Mouse (Mus musculus) lung, embryonic 16.5 days (tissue): ENCODE results near the gene Cracr2b. TPM values are rescaled to one million over a fixed set of nuclear protein-coding genes. Genes with fewer than 3 reads are reported as not detected.

ENCODE experiments used
- ATAC-seq: fragments of 200-750 bp; cut with Nextera tagmentation; 2 replicates; pipeline ENCODE4 v1.8.0; 2017; ENCODE audit warnings: low read depth, mild to moderate bottlenecking, moderate library complexity
- H3K27ac ChIP-seq: fragments of 300-500 bp; sonication (generic); 2 replicates; pipeline ENCODE4 v1.5.1; 2014; ENCODE audit warnings: mild to moderate bottlenecking, control low read depth, low read length
- H3K27me3 ChIP-seq: fragments of 300-500 bp; sonication (generic); 2 replicates; pipeline ENCODE4 v1.6.1; 2014; ENCODE audit warnings: low read depth, low read length, mixed read lengths; ENCODE audit not compliant: control insufficient read depth, insufficient read depth
- H3K36me3 ChIP-seq: fragments of 300-500 bp; sonication (generic); 2 replicates; pipeline ENCODE4 v1.6.1; 2014; ENCODE audit warnings: low read length; ENCODE audit not compliant: control insufficient read depth, insufficient read depth
- H3K4me1 ChIP-seq: fragments of 300-500 bp; sonication (generic); replicated peaks from 2 replicates; pipeline ENCODE4 v1.6.1; 2014; ENCODE audit warnings: low read length, mixed read lengths; ENCODE audit not compliant: control insufficient read depth, insufficient read depth
- H3K4me2 ChIP-seq: fragments of 300-500 bp; sonication (generic); 2 replicates; pipeline ENCODE4 v1.6.1; 2014; ENCODE audit warnings: low read depth, low read length, control low read depth
- H3K4me3 ChIP-seq: fragments of 300-500 bp; sonication (generic); 2 replicates; pipeline ENCODE4 v1.5.1; 2014; ENCODE audit warnings: mild to moderate bottlenecking, low read length, control low read depth
- H3K9ac ChIP-seq: fragments of 300-500 bp; sonication (generic); 2 replicates; pipeline ENCODE4 v1.6.1; 2014; ENCODE audit warnings: low read length, control low read depth
- H3K9me3 ChIP-seq: fragments of 300-500 bp; sonication (generic); 2 replicates; pipeline ENCODE4 v1.6.1; 2016; ENCODE audit warnings: low read length; ENCODE audit not compliant: control insufficient read depth
- WGBS: fragments of 180-500 bp; shearing (Covaris S2); extraction: QIAGEN DNeasy Blood & Tissue Kit; methylation state at CpG from one replicate; pipeline ENCODE4 v1.1.7; 2014; 5-methylcytosine and 5-hydroxymethylcytosine counted together
- polyA plus RNA-seq: library from polyadenylated mRNA; unstranded; fragments of >200 nt; fragmentation: Nextera tagmentation; extraction: Ambion mirVana; gene quantifications from 2 replicates; pipeline ENCODE4 v1.2.1, GENCODE M21; 2015

Cracr2b gene
- polyA plus RNA-seq, 1 experiment from 2014 or later, result 39.3 TPM

- H3K36me3 ChIP-seq, result no peaks in the 10 kb centered on the region
- ATAC-seq, result no peak
- H3K27ac ChIP-seq, result no peak overlapping the region
- H3K27me3 ChIP-seq, result no peaks in the 10 kb centered on the region
- no peak overlapping the region for H3K4me2 ChIP-seq
- no peak overlapping the region for H3K4me3 ChIP-seq
- H3K9me3 ChIP-seq, result no peaks in the 10 kb centered on the region
- H3K4me1 ChIP-seq, result no peaks in the 10 kb centered on the region
- WGBS, result 70% methylated on average over 2 of the region's 2 CpGs
- no peak overlapping the region for H3K9ac ChIP-seq
Observed at GRCm38 (mm10) chr7:141506278-141506677, 45.4 kb downstream of the Cracr2b start.

GRCm38 (mm10) chr7:141508160-141508559 is 47.3 kb downstream of the Cracr2b start:
- no peak overlapping the region for H3K27ac ChIP-seq
- no peak overlapping the region for H3K9ac ChIP-seq
- ATAC-seq, result no peak

GRCm38 (mm10) chr7:141510196-141510595 is 49.3 kb downstream of the Cracr2b start:
- no peak for ATAC-seq
- Histone ChIP-seq H3K4me1 (no peaks in the 10 kb centered on the region), H3K27me3 (no peaks in the 10 kb centered on the region), H3K36me3 (no peaks in the 10 kb centered on the region; the same call in 1 of the 2 replicates), H3K9me3 (no peaks in the 10 kb centered on the region), H3K27ac (no peak overlapping the region), H3K4me2 (no peak overlapping the region), H3K9ac (no peak overlapping the region), H3K4me3 (no peak overlapping the region)
- WGBS, result 86% methylated on average over 5 of the region's 5 CpGs

More at GRCm38 (mm10) chr7:141508160-141508559, 47.3 kb downstream of the Cracr2b start:
- Histone ChIP-seq H3K36me3 (no peaks in the 10 kb centered on the region), H3K4me1 (no peaks in the 10 kb centered on the region), H3K4me2 (no peak overlapping the region), H3K4me3 (no peak overlapping the region), H3K9me3 (no peaks in the 10 kb centered on the region), H3K27me3 (no peaks in the 10 kb centered on the region)

- Histone ChIP-seq H3K27ac (no peak overlapping the region), H3K27me3 (no peaks in the 10 kb centered on the region), H3K9me3 (no peaks in the 10 kb centered on the region), H3K4me3 (no peak overlapping the region), H3K4me1 (no peaks in the 10 kb centered on the region), H3K4me2 (no peak overlapping the region), H3K9ac (no peak overlapping the region), H3K36me3 (no peaks in the 10 kb centered on the region; the same call in 1 of the 2 replicates)
- WGBS, result 67% methylated on average over 8 of the region's 8 CpGs
- no peak for ATAC-seq
Observed at GRCm38 (mm10) chr7:141510681-141511191, 49.8 kb downstream of the Cracr2b start.

Other genes with a start within 250 kb of the Cracr2b start
- 1.3 and 1.4 TPM in 2 replicates for gene Lmntd2, start 247.0 kb upstream of the Cracr2b start, polyA plus RNA-seq
- gene Rassf7, start 245.2 kb upstream of the Cracr2b start, polyA plus RNA-seq, result 69.4 and 86.6 TPM in 2 replicates
- 72.3 and 77.2 TPM in 2 replicates for gene Phrf1, start 232.3 kb upstream of the Cracr2b start, polyA plus RNA-seq
- 3.4 and 4.8 TPM in 2 replicates for gene Irf7, start 194.6 kb upstream of the Cracr2b start, polyA plus RNA-seq
- 0.15 and 0.35 TPM in 2 replicates for gene Cdhr5, start 184.3 kb upstream of the Cracr2b start, polyA plus RNA-seq
- 2.0 and 2.6 TPM in 2 replicates for gene Sct, start 182.0 kb upstream of the Cracr2b start, polyA plus RNA-seq
- 0.11 and 0.43 TPM in 2 replicates for gene Drd4, start 169.1 kb upstream of the Cracr2b start, polyA plus RNA-seq
- 52.7 and 53.6 TPM in 2 replicates for gene Deaf1, start 133.4 kb upstream of the Cracr2b start, polyA plus RNA-seq
- 45.1 and 50.2 TPM in 2 replicates for gene Tmem80, start 133.4 kb upstream of the Cracr2b start, polyA plus RNA-seq
- 37.4 and 42.6 TPM in 2 replicates for gene Eps8l2, start 122.2 kb upstream of the Cracr2b start, polyA plus RNA-seq
- gene Taldo1, start 68.9 kb upstream of the Cracr2b start, polyA plus RNA-seq, result 279 and 283 TPM in 2 replicates
- gene Gatd1, start 47.0 kb upstream of the Cracr2b start, polyA plus RNA-seq, result 54.0 and 57.0 TPM in 2 replicates
- gene Cend1, start 31.6 kb upstream of the Cracr2b start, polyA plus RNA-seq, result 0.79 TPM in 2 replicates
- gene Slc25a22, start 23.2 kb upstream of the Cracr2b start, polyA plus RNA-seq, result 21.7 and 24.5 TPM in 2 replicates
- gene Pidd1, start 17.1 kb upstream of the Cracr2b start, polyA plus RNA-seq, result 14.4 and 15.4 TPM in 2 replicates
- 1,124 and 1,266 TPM in 2 replicates for gene Rplp2, start 13.7 kb upstream of the Cracr2b start, polyA plus RNA-seq
- gene Pnpla2, start 5.9 kb upstream of the Cracr2b start, polyA plus RNA-seq, result 42.9 and 46.2 TPM in 2 replicates
- gene Cd151, start 6.3 kb downstream of the Cracr2b start, polyA plus RNA-seq, result 36.4 and 39.3 TPM in 2 replicates
- gene Polr2l, start 14.0 kb downstream of the Cracr2b start, polyA plus RNA-seq, result 59.9 and 61.3 TPM in 2 replicates
- gene Tspan4, start 14.1 kb downstream of the Cracr2b start, polyA plus RNA-seq, result 88.3 and 91.2 TPM in 2 replicates
- gene Chid1, start 78.8 kb downstream of the Cracr2b start, polyA plus RNA-seq, result 41.8 and 41.9 TPM in 2 replicates
- 68.3 and 69.1 TPM in 2 replicates for gene Ap2a2, start 101.1 kb downstream of the Cracr2b start, polyA plus RNA-seq
- gene Muc6, start 194.2 kb downstream of the Cracr2b start, polyA plus RNA-seq, result 0.13 and 0.21 TPM in 2 replicates
- gene Muc2, start 229.2 kb downstream of the Cracr2b start, polyA plus RNA-seq, result 0.35 and 0.48 TPM in 2 replicates